Mouse (Mus musculus) embryonic fibroblast, embryonic 13.5 days (primary cell): ENCODE measurements at regions not wholly inside any gene's neighbourhood (a gene's known extent, or its start where the extent isn't known, plus 50 kb on each side); places are given as distances from the start of the nearest gene placed in this dataset.

Source experiments
- CTCF ChIP-seq: IDR thresholded peaks from 2 replicates; pipeline ENCODE4 v1.5.1; 2011; ENCODE audit warnings: mild to moderate bottlenecking, control low read depth, low read length, moderate library complexity, borderline replicate concordance; ENCODE audit not compliant: insufficient read depth
- POLR2A ChIP-seq: IDR thresholded peaks from 2 replicates; pipeline ENCODE4 v1.6.1; 2011; ENCODE audit warnings: low read depth, mild to moderate bottlenecking, control low read depth, low read length, moderate library complexity

GRCm38 (mm10) chr6:81756242-81756641, 167.2 kb upstream of the Gcfc2 start:
- TF ChIP-seq POLR2A (no peak), CTCF (no peak)
